Mouse (Mus musculus) erythroblast, adult 5-6 weeks (primary cell): ENCODE results near the gene Sema4g. TPM values are rescaled to one million over a fixed set of nuclear protein-coding genes. Genes with fewer than 3 reads are reported as not detected.

Experiments
- ATAC-seq: replicated peaks from 2 replicates; pipeline ENCODE4 v1.8.0; 2016; ENCODE audit warnings: moderate number of reproducible peaks, mild to moderate bottlenecking, moderate TSS enrichment, inconsistent platforms; ENCODE audit not compliant: poor library complexity, low FRiP score, severe bottlenecking
- total RNA-seq, 2 experiments: library from RNA; stranded (forward) in 1 of 2; stranded (reverse) in 1 of 2; fragments of 150-400 nt in 1 of 2; fragments of 200-764, 138-1000 nt in 1 of 2; gene quantifications; 2 replicates each; pipeline versions ENCODE4 v1.2.3 to v1.2.4; 2015 to 2017; ENCODE audit warnings: low replicate concordance in 2 of 2

Gene Sema4g
- total RNA-seq, 2 experiments from 2014 or later, result 0.09 TPM; not detected in 1

- ATAC-seq, result peak; percentile 47
These were observed 57.8 kb downstream of the Sema4g start for GRCm38 (mm10) chr19:45046523-45047321.

- peak; percentile 92 for ATAC-seq
These were observed 58.6 kb downstream of the Sema4g start, which contains the start of gene Sfxn3 for GRCm38 (mm10) chr19:45047417-45047934. Gene Sfxn3 (plus strand): TSS chr19:45047503.

- peak; percentile 50 for ATAC-seq
These were observed 59.2 kb downstream of the Sema4g start for GRCm38 (mm10) chr19:45047935-45048643.

DNA sequence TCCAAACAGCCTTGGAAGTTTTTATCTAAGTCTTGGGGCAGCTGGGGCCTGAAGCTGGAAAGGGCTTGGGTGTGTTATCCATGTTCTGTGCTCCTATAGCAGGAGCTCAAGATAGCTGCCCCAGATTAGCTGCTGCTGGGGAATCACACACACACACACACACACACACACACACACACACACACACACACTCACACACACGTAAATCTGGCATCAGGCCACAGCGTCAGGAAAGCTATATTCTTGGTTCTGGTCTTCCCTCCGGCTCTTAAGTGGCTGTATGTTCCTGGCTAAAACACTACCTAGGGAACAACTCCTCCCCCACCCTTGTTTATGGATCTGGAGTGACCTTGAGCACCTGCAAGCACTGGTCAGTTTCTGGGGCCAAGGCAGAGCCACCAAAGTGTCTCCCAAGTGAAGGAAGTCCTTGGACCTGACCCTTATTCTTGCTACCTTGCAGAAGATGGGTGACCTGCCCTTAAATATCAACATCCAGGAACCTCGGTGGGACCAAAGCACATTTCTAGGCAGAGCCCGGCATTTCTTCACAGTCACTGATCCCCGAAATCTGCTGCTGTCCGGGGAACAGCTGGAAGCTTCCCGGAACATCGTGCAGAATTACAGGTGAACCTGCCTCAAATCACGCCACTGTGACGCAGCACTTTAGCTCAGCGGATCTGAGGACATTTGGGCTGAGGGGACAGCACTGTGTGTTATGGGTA lies 59.9 kb downstream of the Sema4g start:
- no peak for ATAC-seq

- ATAC-seq, result no peak
These were observed 60.6 kb downstream of the Sema4g start for GRCm38 (mm10) chr19:45049523-45049922.

Other genes with a start within 250 kb of the Sema4g start
- not detected in 2 replicates for gene Pax2, start 233.1 kb upstream of the Sema4g start, total RNA-seq (2015; ENCODE audit: low replicate concordance)
- not detected in 2 replicates for gene Pax2, start 233.1 kb upstream of the Sema4g start, total RNA-seq (2017; ENCODE audit: low replicate concordance)
- 14.0 TPM in 2 replicates for gene Slf2, start 58.0 kb upstream of the Sema4g start, total RNA-seq (2015; ENCODE audit: low replicate concordance)
- gene Slf2, start 58.0 kb upstream of the Sema4g start, total RNA-seq (2017; ENCODE audit: low replicate concordance), result 13.6 and 16.3 TPM in 2 replicates
- 0.84 and 3.5 TPM in 2 replicates for gene Twnk, start 16.6 kb downstream of the Sema4g start, total RNA-seq (2015; ENCODE audit: low replicate concordance)
- gene Twnk, start 16.6 kb downstream of the Sema4g start, total RNA-seq (2017; ENCODE audit: low replicate concordance), result 1.9 and 5.2 TPM in 2 replicates
- gene Mrpl43, start 17.3 kb downstream of the Sema4g start, total RNA-seq (2015; ENCODE audit: low replicate concordance), result 9.2 and 14.0 TPM in 2 replicates
- gene Mrpl43, start 17.3 kb downstream of the Sema4g start, total RNA-seq (2017; ENCODE audit: low replicate concordance), result 8.0 and 11.6 TPM in 2 replicates
- not detected in 2 replicates for gene Lzts2, start 25.3 kb downstream of the Sema4g start, total RNA-seq (2015; ENCODE audit: low replicate concordance)
- 0.42 and 0.60 TPM in 2 replicates for gene Lzts2, start 25.3 kb downstream of the Sema4g start, total RNA-seq (2017; ENCODE audit: low replicate concordance)
- not detected in 2 replicates for gene Pdzd7, start 56.6 kb downstream of the Sema4g start, total RNA-seq (2015; ENCODE audit: low replicate concordance)
- 0.28 TPM in 1 of 2 replicates, not detected in the other for gene Pdzd7, start 56.6 kb downstream of the Sema4g start, total RNA-seq (2017; ENCODE audit: low replicate concordance)
- gene Sfxn3, start 58.4 kb downstream of the Sema4g start, total RNA-seq (2015; ENCODE audit: low replicate concordance), result 9.4 and 16.7 TPM in 2 replicates
- 3.4 and 3.8 TPM in 2 replicates for gene Sfxn3, start 58.4 kb downstream of the Sema4g start, total RNA-seq (2017; ENCODE audit: low replicate concordance)
- not detected in 2 replicates for gene Kazald1, start 86.1 kb downstream of the Sema4g start, total RNA-seq (2015; ENCODE audit: low replicate concordance)
- gene Kazald1, start 86.1 kb downstream of the Sema4g start, total RNA-seq (2017; ENCODE audit: low replicate concordance), result not detected in 2 replicates
- not detected in 2 replicates for gene Tlx1, start 161.6 kb downstream of the Sema4g start, total RNA-seq (2015; ENCODE audit: low replicate concordance)
- gene Tlx1, start 161.6 kb downstream of the Sema4g start, total RNA-seq (2017; ENCODE audit: low replicate concordance), result not detected in 2 replicates
- gene Lbx1, start 246.7 kb downstream of the Sema4g start, total RNA-seq (2015; ENCODE audit: low replicate concordance), result not detected in 2 replicates
- gene Lbx1, start 246.7 kb downstream of the Sema4g start, total RNA-seq (2017; ENCODE audit: low replicate concordance), result not detected in 2 replicates